Mouse (Mus musculus) kidney, postnatal 4 days (tissue): ENCODE measurements around the gene Grm4.

Experiments
- DNase-seq, 2 experiments: peaks; one replicate each; pipeline ENCODE4 v3.0.0; 2021; ENCODE audit warnings: mixed read lengths in 2 of 2

Grm4 gene

DNA sequence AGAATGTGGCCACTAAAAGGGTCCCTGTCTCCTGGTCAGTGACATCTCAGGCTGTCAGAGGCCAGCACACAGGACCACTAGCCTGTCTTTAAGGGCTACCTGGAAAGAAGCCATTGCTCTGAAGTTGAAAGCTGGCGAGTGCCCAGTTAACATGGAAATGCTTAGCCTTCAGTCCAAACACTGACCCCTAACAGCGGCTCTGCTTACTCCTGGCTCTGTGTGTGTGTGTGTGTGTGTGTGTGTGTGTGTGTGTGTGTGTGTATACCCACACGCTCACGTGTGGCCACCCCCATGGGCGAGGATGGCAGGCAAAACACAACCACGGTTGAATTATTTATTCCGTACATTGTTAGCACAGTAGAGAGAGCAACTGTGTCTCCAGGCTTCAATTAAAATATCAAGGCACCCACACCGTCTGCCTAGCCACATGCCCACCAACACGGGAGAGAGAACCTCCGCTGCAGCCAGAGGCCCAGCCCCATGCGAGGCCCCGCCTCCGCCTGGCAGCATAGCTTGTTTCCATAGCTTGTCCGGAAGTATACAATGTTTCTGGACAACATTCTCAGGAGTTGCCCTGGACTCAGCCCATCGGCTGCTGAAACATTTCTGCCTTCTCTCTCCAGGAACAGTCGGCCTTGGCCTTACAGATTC is 32.9 kb downstream of the Grm4 start:
- DNase-seq: no peak

DNA sequence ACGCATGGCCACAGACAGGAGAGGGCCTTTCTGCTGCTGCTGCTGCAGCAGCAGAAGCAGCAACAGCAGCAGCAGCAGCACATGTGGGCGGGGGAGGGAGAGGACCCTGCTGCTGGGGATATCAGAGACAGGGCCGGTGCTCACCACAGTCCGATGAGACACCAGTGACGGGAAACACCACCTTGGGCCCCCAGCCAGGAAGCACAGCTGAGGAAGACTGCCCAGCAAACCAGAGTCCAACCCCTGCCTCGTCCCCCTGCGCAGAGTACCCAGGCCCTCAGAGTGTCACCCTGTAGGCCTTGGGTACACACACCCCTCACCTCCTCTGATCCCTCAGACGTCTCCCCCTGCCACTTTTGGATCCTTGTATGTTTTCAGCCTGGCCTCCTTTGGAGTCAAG is 35.3 kb downstream of the Grm4 start:
- no peak for DNase-seq

DNA sequence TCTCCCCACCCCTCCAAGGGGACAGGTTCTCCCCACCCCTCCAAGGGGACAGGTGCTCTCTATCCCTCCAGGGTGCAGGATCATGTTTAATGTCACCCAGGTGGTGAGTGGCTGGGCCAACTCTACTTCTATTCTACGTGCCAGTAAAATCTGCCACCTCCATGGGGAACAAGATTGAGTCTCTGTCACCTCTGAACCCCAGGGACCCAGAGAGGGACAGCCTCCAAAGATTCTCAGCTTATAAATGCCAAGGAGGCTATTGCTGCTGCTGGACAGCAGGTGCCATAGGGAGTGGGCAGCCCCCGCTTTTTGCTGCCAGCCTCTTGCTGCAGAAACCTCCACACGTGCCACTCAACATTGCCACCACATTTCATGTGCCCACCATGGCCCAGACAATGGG is 37.6 kb downstream of the Grm4 start:
- DNase-seq: no peak

DNA sequence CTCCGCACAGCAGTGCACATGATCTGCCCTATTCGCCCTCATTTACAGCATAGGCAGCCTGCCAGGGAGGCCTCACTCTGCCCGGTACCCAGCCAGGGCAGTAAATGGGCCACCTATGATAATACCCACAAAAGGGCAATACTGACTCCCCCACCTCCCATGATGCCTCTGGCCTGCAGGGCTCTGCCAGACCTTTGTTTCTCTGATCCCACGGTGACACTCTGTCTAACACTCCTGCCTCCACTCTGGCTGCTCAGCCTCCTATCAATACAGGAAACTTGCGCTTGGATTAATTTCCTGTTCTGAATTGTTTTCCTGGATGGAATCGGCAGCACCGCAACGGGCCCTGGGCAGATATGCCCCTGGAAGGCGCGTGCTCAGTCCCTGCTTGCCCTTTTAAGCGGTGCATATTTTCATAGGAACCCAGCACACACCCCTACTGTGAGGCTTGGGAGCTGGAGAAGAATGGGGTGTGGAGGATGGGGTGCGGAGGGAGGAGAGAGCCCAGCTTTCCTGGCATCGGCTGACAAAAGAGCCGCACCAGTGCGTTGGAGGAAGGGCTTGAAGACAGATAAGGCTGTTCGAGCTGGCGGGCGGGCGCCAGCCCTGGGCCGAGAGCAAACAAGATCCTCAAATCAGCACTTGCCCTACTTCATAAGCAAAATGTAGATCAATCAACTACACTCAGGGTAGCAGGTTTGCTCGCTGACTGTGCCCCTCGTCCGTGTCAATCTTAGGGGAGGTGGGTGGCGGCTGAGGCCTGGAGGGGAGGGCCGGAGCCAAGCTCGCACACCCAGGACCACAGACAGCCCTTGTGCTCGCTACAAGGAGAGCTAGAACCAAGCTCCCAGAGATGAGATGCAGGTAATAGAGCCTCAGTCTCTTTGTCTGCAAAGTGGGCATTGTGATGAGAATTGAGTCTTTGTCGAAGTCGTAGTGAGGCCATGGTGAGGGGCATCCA is 40.8 kb downstream of the Grm4 start:
- no peak for DNase-seq

DNA sequence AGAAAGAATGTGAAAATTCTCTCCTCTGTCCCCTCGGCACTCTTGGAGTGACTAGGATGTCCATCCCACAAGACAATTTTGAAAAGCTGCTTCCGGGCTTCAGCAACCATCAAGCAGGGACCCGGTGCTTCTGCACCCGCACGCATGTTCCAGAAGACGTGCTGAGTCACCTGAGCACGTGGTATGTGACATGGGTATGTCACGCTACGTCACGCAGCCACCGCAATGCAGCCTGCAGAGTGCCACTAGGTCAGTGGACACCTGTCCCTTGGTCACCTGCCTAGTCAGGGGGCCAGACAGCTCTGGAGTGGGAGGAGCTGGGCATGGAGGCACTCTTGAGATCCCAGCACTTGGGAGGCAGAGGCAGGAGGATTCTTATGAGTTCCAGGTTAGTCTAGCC is 45.6 kb downstream of the Grm4 start:
- DNase-seq: no peak

DNA sequence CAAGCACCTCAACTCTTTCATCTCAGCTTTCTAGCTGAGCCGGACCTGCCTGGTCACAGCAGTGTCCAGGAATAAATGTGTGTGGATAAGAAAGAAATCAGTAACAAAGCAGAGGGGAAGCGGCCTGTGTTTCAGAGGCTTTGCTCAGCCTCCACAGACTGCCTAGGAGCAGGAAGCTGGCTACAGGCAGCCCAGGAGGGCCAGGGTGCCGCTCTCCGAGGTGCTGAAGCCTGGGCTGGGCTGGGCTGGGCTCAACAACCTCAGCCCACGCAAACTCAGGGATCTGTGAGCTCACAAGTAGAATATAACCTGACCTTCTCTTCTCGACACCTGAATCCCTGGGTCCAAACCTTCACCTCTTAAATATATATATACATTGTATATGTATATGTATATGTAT is 54.6 kb downstream of the Grm4 start:
- DNase-seq: peak; percentile 89 to 90

DNA sequence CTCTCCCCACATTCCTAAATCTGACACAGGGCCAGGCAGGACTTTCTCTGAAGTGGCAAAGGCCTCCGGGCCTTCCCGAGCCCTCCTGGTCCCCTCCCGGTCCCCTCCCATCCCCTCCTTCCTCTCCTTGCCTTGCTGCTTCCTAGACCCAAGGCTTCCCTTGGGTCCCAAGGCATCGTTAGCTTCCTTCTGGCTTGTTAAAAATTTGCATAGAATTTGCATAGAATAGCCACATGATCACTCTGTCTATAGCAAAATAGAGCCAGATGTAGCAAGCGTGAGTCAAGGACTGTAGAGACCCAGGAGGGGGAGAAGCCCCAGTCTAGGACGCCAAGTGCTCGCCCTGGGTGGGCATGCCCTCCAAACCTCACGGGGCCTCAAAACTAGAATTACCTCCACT is 55.3 kb downstream of the Grm4 start:
- no peak for DNase-seq

DNA sequence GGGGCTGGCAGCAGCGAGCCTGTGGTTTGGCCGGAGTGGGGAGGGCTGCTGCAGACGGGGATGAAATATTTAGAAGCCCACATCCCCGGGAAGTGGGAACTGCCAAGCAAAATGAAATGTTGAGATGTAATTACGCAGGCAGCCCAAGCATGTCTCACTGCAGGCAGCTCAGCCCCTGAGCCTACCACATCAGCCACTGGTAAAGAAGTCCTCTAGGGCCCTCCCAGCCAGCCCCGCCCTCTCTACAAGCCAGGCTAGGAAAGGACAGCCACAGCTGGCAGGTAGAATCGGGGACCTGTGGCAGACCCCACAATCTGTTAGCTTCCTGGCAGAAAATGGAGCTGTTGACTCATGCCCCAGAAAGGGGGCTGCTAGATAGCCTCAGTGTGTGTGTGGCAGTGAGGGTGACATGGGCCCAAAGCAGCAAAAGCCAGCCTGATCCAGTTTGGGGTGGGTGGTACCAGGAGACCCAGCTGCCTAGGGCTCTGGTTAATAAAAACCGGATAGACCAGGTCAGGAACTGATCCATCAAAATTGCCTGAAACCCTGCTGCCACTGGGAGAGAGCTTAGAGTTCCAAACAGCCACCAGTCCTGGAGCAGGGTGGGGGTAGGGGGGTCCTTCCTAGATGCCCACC is 56.8 kb downstream of the Grm4 start:
- DNase-seq: peak in 1 of 2 experiments; percentile 42

DNA sequence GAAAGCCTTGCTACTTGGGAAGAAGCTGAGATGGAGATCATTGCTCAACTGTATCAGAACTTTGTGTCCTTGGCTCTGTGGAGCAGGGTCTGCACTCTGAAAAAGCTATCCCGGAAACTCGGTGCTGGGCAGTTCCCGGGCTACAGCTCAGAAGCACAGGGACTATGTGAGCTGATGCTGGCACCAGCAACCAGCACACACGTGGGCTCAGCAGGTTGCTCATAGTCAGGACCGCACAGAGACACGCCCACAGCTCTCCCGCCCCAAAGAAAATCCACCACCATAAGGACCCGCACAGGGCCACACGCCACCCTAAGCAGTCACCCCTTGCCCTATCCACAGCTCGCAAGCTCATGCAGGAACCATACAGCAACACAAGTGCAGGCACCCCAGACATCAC is 61.2 kb downstream of the Grm4 start:
- no peak for DNase-seq

DNA sequence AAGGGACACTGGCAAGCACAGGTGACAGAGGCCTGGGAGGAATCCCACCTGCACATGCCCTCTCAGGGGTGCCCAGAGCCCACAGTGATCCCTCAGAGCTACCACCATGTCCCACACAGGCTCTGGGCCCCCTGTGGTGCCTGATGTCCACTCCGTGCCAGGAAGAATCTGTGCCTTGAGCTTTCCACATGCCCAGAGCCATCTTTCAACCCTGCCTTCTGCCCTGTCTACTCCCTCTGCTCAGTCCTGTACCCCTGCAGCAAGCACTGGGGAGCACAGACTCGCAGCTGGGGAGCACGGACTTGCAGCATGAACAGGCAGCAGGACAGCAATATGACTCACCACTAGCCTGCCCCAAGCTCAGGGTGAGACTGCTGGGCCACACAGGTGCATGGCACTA is 62.0 kb downstream of the Grm4 start:
- no peak for DNase-seq

DNA sequence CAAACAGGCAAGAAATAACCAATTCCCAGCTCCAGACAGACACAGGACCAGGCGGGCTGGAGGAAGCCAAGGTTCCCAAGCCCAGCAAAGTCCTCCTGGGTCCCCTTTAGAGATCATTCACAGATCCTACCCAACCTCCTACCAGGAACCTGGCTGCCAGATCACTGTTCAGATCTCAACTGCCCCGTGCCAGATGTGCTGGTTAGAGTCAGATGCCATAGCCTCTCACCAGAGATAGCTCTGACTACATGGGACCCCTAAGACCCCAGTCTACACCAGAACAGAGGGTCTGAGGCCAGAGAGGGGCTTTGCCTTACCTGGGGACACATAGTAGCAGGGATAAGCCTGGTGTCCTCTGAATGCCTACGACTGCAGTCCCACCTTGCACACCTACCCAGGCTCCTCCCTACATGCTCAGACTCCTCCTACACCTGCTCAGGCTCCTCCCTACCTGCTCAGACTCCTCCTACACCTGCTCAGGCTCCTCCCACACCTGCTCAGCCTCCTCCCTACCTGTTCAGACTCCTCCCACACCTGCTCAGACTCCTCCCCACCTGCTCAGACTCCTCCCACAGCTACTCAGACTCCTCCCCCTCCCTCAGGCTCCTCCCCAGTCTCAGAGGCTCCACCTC is 63.2 kb downstream of the Grm4 start:
- DNase-seq: no peak

DNA sequence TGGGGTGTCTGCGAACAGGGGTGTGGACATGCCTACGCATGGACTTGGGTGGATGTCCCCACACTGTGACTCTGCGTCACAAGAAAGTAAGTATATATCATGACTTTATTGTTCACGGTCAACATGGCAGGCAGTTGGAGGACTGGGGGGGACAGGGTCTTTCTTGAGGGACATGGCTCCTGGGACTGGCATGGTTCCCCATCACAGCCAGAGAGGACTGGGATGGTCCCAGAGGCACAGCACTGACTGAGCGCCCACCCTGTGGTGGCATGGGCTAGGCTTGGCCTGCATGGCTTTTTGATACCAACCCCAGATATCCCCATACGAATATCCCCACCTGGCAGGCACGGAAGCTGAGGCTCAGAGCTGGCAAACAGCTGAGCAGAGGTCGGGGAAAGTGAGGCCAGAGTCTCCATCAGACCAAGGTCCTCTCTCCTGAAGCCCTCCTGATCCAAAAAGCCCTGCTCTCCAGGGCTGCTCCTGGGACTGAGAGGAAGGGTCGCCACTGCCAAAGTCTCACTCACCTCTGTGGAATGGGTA is 64.1 kb downstream of the Grm4 start:
- DNase-seq: no peak

DNA sequence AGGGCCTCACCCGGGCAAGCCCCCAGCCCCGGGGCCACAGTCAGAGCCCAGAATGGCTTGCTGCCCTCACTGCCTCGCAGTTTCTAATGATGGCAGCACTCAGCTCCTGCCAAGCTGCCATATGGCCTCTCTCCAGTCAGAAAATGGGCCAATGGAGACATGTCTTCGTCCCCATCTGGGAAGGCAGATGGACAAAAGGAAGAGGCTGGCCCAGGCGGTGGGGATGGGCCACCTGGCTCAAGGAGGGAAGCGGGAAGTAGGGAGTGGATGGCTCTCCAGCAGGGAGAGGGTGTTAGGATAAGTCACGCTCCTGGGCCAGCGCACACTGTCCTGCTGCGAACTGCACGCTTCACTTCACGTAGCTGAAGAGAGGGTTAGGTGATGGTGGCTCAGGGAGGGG is 64.8 kb downstream of the Grm4 start:
- DNase-seq: no peak

DNA sequence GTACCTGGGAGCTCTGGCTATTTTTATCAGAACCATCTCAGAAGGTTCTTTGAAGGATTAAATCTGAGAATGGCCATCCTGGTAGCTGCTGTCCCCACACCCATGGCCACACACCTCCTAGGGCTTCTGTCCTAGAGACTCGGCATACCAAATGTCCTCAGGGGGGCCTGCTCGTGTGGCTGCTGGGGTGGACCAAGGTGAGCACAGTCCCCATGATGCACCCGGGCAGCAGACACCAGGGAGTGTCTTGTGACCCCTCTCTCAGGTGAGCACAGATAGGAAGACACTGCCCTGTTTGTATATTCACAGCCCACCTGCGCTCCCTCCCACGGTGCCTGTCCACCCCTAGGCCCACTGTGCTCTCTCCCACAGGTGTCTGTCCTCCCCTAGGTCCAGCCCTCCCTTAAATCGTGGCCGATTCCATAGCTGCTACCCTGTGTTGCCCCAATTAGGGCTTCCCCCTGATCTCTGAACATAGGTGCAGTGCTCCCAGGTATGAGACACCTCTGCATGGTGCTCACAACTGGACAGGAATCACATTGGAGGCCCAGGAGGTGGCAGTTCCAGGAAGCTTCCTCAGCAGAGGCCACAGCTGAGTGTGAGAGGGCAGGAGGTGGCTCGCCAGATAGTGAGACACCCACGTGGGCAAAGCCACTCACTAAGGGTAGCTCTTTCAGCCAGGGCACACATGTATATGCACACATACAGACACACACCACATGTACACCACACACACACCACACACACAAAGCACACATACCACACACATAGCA is 66.0 kb downstream of the Grm4 start:
- no peak for DNase-seq

DNA sequence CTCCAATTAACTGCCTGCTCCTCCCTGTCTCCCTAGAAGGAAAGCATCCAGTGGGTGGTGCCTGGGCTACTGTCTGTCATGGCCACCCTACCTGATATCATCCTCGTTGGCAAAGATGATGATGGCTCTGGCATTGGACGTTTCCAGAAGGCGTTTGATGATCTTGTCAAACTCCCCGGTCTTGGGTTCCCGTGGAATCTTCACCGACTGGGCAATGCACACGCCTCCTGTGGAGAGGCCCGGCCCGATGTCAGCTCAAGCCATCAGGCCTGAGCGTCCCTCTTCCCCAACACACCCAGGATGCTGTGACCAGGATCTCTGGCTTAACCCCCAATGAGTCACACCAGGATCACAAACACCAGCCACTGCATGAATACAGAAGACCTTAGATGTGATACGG is 66.8 kb downstream of the Grm4 start:
- no peak for DNase-seq

DNA sequence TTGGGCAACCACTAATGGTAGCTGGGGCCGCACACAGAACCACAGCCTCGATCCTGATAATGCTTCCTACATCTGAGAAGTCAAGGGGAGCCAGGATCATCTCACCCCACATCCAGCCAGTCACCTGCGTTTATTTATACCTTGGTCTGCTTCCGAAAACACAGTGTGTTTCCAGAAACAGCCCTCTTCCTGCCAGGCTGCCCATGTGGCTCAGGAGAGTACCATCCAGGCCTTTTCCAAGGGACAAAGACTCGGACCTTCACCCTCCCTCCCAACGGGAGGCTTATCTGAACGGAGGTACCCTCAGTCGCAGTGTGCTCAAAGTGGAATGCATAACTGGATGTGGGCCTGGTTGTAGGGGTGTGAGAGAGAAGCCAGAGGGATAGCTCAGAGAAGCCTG is 68.2 kb downstream of the Grm4 start:
- DNase-seq: no peak

DNA sequence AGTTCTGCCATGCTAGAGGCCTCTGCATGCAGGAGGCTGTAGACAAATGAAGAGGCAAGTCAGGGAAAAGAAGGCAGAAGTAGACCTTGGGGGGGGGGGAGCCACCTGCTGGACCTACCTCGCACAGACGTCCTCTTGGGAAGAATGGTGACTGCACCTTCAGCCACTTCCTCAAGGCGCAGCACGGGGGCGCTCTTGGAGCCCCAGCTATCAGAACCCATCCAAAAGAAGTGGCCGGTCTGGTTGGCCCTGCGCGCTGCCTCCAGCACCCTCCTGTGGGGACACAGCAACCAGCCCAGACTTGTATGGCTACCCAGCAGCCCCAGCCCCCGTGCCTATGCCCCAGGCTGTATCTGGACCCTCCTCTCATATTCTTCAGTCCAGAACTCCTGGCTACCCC is 69.4 kb downstream of the Grm4 start:
- DNase-seq: peak in 1 of 2 experiments; percentile 19

DNA sequence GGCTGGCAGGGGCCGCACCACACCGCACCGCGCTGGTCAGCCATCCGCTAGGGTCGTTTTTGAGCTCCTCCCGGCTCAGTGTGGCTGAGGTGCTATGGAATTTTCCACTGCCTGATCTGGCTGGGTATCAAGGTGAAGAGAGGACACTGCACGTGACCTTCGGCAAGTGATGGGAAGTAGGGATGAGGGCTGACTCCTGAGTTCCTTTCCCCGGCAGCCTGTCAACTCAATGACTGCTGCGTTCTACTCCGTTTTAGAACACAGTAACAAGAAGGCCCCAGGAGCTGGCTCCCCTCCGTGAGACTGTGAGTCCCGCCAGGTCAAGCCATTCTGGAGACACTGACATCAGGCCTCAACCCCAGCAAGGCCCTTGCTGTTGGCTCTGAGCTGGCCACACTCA is 70.0 kb downstream of the Grm4 start:
- no peak for DNase-seq

DNA sequence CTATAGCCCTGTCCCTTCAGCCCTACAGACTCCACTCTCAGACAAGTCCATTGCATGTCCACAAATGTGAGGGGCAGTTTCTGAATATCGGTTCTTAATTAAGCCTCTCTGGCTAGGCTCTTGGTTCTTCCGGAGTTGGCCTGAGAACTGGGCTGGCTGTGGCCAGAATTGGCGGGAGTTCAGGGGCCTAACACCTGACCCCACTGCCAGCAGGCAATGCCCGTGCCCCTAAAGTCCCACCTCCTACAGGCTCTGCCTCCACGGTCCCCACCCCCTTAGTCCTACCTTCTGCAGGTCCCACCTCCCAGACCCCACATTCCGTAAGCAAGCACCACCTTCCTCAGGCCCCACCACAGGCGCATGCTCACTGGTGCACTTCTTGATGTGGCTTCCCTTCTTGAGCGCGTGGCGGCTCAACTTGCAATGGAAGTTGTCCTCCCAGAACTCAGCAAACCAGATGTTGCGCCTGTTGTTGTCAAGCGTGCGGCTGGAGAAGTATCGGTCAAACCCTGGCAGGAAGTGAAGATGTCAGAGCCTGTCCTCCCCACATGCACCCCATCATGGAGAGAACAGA is 71.4 kb downstream of the Grm4 start:
- DNase-seq: no peak

DNA sequence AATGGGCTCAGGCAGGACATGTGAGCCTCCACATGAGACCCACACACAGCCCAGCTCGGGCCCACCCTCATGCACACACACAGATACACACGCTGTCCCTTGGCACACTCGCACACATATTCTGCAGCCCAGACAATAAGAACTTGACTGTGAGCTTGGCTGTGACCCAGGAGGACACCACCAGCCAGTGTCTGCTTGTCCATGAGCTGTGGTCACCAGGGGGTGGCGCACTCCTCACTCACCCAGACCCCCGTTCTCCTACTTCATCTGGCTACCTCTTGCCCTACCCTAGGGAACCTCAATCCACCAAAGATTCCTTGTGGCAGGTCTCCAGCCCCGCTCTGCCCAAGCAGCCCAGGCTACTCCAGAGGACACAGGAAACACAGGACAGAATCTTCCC is 72.5 kb downstream of the Grm4 start:
- peak in 1 of 2 experiments; percentile 26 for DNase-seq

DNA sequence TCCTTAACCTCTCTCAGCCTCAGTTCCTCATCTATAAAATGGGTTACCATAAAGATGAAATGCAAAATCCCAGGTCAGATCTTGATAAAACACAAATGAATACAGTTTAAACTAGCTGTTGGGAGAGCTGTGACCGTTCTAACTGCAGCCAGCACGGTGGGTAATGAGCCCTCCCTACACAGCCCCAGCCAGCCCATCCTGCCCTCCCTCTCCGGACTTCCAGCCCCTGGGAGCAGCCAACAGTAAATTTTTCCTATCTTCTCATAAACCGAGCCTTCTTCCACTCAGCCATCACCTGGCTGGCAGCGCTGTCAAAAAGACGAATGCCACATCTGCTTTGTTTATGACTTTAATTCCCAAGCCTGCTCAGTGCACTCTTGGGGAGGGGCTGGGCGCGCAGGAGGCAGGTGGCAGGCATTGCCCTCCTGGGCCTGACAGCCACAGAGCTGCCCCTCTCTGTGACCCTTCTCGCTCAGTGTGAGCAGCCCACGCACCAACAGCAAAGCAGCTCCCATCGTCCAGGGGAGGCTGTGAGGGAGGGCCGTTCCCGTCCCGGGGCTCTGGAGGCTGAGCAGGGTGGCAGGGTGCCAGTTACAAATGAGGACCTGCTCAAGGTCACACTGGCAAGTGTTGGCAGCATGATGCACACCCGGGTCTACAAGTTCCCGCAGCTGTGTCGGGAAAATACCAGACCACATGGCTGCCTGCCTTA is 75.7 kb downstream of the Grm4 start:
- peak; percentile 69 to 83 for DNase-seq
